Mouse (Mus musculus) heart, adult 8-10 months (tissue): ENCODE measurements around the gene Bmi1. TPM values are rescaled to one million over a fixed set of nuclear protein-coding genes. Genes with fewer than 3 reads are reported as not detected.

Experiments used
- DNase-seq: peaks from one replicate; pipeline ENCODE4 v3.0.0; 2022; ENCODE audit warnings: low spot score
- total RNA-seq, 4 experiments: library from RNA; stranded (reverse); gene quantifications; 2 replicates each; pipeline ENCODE4 v1.2.4; 2022

Gene Bmi1
- total RNA-seq, 4 experiments from 2014 or later, result 51.9 to 74.4 (median 64.3) TPM

- no peak for DNase-seq
Measured at GRCm38 (mm10) chr2:18722208-18722830, 45.5 kb downstream of the Bmi1 start.

GRCm38 (mm10) chr2:18724462-18724861, 47.6 kb downstream of the Bmi1 start:
- no peak for DNase-seq

- no peak for DNase-seq
Measured at GRCm38 (mm10) chr2:18725880-18726279, 49.1 kb downstream of the Bmi1 start.

- no peak for DNase-seq
Measured at GRCm38 (mm10) chr2:18731718-18732117, 54.9 kb downstream of the Bmi1 start.

- no peak for DNase-seq
Measured at GRCm38 (mm10) chr2:18734394-18735127, 57.7 kb downstream of the Bmi1 start.

Other genes starting within 250 kb of the Bmi1 start
- gene Commd3, start 4.6 kb upstream of the Bmi1 start, total RNA-seq, result 100 to 1,000 TPM in 1 of 4 experiments, 10 to 100 TPM in 3; 88.6 to 108 (median 96.9) TPM
- under 1 TPM in 3 of 4 experiments, not detected in 1; 0.38 to 0.65 (median 0.49) TPM for gene Spag6, start 17.0 kb downstream of the Bmi1 start, total RNA-seq